Mouse (Mus musculus) frontal cortex, postnatal 10 days (tissue): ENCODE measurements around the gene Gstcd.

Experiments used
- DNase-seq, 2 experiments: peaks; one replicate each; pipeline ENCODE4 v3.0.0; 2022; ENCODE audit warnings: low spot score in 2 of 2, mixed read lengths in 1 of 2

Gstcd gene

GRCm38 (mm10) chr3:132942778-132943177 lies 149.1 kb downstream of the Gstcd start:
- DNase-seq = no peak

DNA sequence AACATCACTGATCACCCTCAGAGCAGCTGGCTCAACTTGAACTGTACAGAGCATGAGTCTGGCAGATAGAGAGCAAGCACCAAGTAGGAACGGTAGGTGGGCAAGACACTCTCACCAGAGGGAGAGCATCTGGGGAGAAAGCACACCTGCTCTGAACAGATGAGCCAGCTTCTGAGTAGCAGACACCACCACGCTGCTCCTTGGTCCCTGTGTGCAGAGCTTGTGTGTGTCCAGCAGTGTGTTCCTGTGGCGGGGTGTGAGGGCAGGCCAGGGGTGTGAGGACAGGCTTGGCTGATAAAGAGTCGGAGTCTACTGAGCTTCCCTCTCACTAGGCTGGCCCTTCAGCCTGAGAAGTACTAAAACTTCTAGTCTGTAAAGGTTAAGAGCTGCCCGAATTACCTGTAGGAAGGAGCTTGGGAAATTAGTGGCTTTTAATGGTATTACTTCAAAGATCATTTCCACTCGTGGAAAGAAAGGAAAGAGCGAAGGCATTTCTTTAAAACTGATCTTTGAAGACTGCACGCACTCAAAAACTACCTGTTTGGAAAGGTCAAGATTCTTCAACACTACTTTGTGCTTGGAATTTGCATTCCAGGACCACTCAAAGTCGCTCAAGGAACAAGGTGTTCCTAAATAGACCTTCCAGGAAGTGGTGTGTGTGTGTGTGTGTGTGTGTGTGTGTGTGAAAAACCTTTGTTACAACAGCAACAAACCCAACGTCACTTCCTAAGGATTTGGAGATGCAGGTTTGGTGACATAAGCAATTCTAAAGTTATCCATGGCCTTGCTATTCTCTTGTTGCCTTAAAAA lies 151.4 kb downstream of the Gstcd start:
- no peak for DNase-seq

DNA sequence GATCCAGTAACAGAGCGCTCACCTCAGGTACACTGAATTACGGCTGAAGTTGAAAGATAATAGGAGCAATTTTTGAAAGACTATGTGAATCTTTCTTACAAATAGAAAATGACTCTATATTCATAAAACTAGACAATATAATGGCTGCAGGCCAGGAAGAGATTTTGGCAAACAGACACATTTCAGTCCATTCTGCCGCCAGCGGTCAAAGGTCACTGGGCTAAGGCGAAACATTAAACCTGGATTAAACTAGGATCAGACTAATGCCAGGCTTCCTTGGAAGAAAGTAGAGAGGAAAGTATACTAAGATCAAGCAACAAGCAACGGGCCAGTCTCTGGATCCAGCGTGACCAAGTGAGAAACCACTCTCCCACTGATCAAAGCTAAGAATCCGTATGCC lies 152.8 kb downstream of the Gstcd start:
- DNase-seq = no peak

DNA sequence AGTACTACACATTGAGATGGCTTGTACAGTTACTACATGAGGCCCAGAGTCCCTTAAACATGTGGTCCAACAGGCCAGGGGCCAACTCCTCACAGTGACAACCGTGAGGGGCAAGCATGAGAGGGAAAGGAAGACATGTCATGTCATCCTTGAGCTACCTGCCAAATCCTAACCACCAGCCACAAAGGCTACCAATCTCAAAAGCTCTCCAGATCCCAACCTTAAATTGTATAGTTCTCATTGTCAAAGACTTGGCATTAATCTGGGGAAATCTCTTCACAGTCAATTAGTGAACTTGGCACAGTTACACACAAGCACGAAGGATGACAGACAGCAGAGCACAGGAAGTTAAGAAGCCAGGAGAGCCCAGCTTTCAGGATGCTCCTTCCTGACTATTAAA lies 157.2 kb downstream of the Gstcd start:
- no peak for DNase-seq
